Mouse (Mus musculus) liver, embryonic 12.5 days (tissue): ENCODE results near the gene Dlat. TPM values are rescaled to one million over a fixed set of nuclear protein-coding genes. Genes with fewer than 3 reads are reported as not detected.
"Not testable (repeated sequence)": the region's sequence is repeated elsewhere in the genome, so short reads cannot be mapped to it uniquely, and the experiment has no call there.

Experiments
- ATAC-seq: fragments of 200-750 bp; cut with Nextera tagmentation; 2 replicates; pipeline ENCODE4 v1.8.0; 2017; ENCODE audit warnings: moderate number of reproducible peaks, mild to moderate bottlenecking, moderate library complexity
- H3K27ac ChIP-seq: fragments of 300-500 bp; sonication (generic); 2 replicates; pipeline ENCODE4 v1.5.1; 2016; ENCODE audit warnings: mild to moderate bottlenecking
- H3K27me3 ChIP-seq: fragments of 300-500 bp; sonication (generic); replicated peaks from 2 replicates; pipeline ENCODE4 v1.6.1; 2016; ENCODE audit warnings: mild to moderate bottlenecking, moderate library complexity
- H3K36me3 ChIP-seq: fragments of 300-500 bp; sonication (generic); 2 replicates; pipeline ENCODE4 v1.6.1; 2016; ENCODE audit warnings: mild to moderate bottlenecking, moderate library complexity
- H3K4me1 ChIP-seq: fragments of 300-500 bp; sonication (generic); 2 replicates; pipeline ENCODE4 v1.6.1; 2016
- H3K4me2 ChIP-seq: fragments of 300-500 bp; sonication (generic); 2 replicates; pipeline ENCODE4 v1.6.1; 2016; ENCODE audit warnings: mild to moderate bottlenecking, moderate library complexity
- H3K4me3 ChIP-seq: fragments of 300-500 bp; sonication (generic); 2 replicates; pipeline ENCODE4 v1.5.1; 2016; ENCODE audit warnings: mild to moderate bottlenecking, moderate library complexity
- H3K9ac ChIP-seq: fragments of 300-500 bp; sonication (generic); 2 replicates; pipeline ENCODE4 v1.6.1; 2016; ENCODE audit warnings: mild to moderate bottlenecking, moderate library complexity
- H3K9me3 ChIP-seq: fragments of 300-500 bp; sonication (generic); replicated peaks from 2 replicates; pipeline ENCODE4 v1.6.1; 2016; ENCODE audit warnings: mild to moderate bottlenecking, moderate library complexity
- WGBS: fragments of 180-500 bp; shearing (Covaris S2); methylation state at CpG from one replicate; pipeline ENCODE4 v1.1.7; 2016; ENCODE audit not compliant: insufficient replicate concordance; 5-methylcytosine and 5-hydroxymethylcytosine counted together
- polyA plus RNA-seq: library from polyadenylated mRNA; unstranded; fragments of >200 nt; fragmentation: Nextera tagmentation; extraction: Ambion mirVana; gene quantifications from 2 replicates; pipeline ENCODE4 v1.2.1, GENCODE M21; 2016

The Dlat gene
- polyA plus RNA-seq, 1 experiment from 2014 or later, result 47.2 TPM

GRCm38 (mm10) chr9:50650503-50650902 lies 9.1 kb downstream of the Dlat start:
- Histone ChIP-seq H3K9ac (0 out of 2 replicates have a peak overlapping the region, but pooled peaks have one; percentile 1), H3K27ac (peak overlapping the region; percentile 61; the same call in 1 of the 2 replicates), H3K4me2 (peak overlapping the region; percentile 31), H3K27me3 (no peaks in the 10 kb centered on the region), H3K9me3 (no peaks in the 10 kb centered on the region), H3K4me1 (peaks cover 15% of the 10 kb centered on the region), H3K4me3 (no peak overlapping the region), H3K36me3 (peaks cover 91% of the 10 kb centered on the region)
- 60% methylated on average over 10 of the region's 10 CpGs for WGBS
- ATAC-seq, result peak; percentile 90

GRCm38 (mm10) chr9:50646826-50647370 lies 12.7 kb downstream of the Dlat start:
- Histone ChIP-seq H3K9me3 (no peaks in the 10 kb centered on the region), H3K27me3 (no peaks in the 10 kb centered on the region), H3K4me2 (no peak overlapping the region), H3K27ac (no peak overlapping the region), H3K36me3 (peaks cover 90% of the 10 kb centered on the region), H3K4me1 (peaks cover 15% of the 10 kb centered on the region), H3K9ac (no peak overlapping the region), H3K4me3 (no peak overlapping the region)
- 83% methylated on average over 10 of the region's 10 CpGs for WGBS
- ATAC-seq, result no peak

GRCm38 (mm10) chr9:50634270-50634669 lies 25.3 kb downstream of the Dlat start:
- Histone ChIP-seq H3K4me3 (no peak overlapping the region), H3K27me3 (no peaks in the 10 kb centered on the region), H3K9me3 (no peaks in the 10 kb centered on the region), H3K4me1 (peaks cover 7% of the 10 kb centered on the region; the same call in 1 of the 2 replicates), H3K4me2 (no peak overlapping the region), H3K27ac (no peak overlapping the region), H3K9ac (no peak overlapping the region), H3K36me3 (peaks cover 59% of the 10 kb centered on the region)
- ATAC-seq, result no peak
- WGBS, result 85% methylated on average over 11 of the region's 11 CpGs

GRCm38 (mm10) chr9:50633059-50633458 lies 26.5 kb downstream of the Dlat start:
- Histone ChIP-seq H3K27me3 (no peaks in the 10 kb centered on the region), H3K9ac (no peak overlapping the region), H3K9me3 (no peaks in the 10 kb centered on the region), H3K4me3 (no peak overlapping the region), H3K27ac (no peak overlapping the region), H3K4me1 (peaks cover 7% of the 10 kb centered on the region; the same call in 1 of the 2 replicates), H3K36me3 (peaks cover 48% of the 10 kb centered on the region), H3K4me2 (no peak overlapping the region)
- WGBS, result 44% methylated on average over 2 of the region's 2 CpGs
- ATAC-seq, result peak; percentile 44; the same call in 1 of the 2 replicates

DNA sequence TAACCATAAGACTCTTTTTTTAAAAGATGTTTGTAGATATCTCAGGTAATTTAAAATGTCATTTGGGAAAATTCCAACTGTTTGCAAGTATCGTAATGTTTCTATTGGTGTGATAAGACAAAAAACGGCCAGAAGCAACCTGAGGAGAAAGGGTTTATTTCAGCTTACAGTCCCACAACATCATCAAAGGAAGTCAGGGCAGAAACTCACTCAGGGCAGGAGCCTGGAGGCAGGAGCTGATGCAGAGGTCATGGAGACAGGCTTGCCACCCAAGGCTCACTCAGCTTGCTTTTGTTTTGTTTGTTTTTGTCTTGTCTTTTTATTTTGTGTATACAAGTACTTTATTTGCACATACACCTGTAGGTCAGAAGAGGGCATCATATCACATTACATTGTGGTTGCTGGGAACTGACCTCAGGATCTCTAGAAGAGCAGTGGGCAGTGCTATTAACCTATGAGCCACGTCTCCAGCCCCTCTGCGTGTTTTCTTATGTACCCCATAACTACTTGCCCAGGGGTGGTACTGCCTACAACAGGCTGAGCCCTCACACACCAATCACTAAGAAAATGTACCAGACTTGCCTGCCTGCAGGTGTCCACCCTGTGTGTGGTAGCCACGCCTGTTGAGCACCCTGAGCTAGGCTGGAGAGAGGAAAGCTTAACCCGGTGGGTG lies 27.4 kb downstream of the Dlat start:
- peaks cover 7% of the 10 kb centered on the region; the same call in 1 of the 2 replicates for H3K4me1 ChIP-seq
- 65% methylated on average over 6 of the region's 6 CpGs for WGBS
- no peak overlapping the region for H3K4me2 ChIP-seq
- ATAC-seq, result 0 out of 2 replicates have a peak, but pooled peaks have one; percentile 4
- no peaks in the 10 kb centered on the region for H3K9me3 ChIP-seq
- H3K4me3 ChIP-seq, result no peak overlapping the region
- peaks cover 40% of the 10 kb centered on the region for H3K36me3 ChIP-seq
- no peak overlapping the region for H3K9ac ChIP-seq
- H3K27ac ChIP-seq, result no peak overlapping the region
- H3K27me3 ChIP-seq, result no peaks in the 10 kb centered on the region

- not testable (repeated sequence) for H3K4me1 ChIP-seq, H3K4me2 ChIP-seq, H3K27me3 ChIP-seq, H3K9me3 ChIP-seq, H3K27ac ChIP-seq, H3K4me3 ChIP-seq, H3K9ac ChIP-seq, ATAC-seq
- WGBS, result 82% methylated on average over 6 of the region's 8 CpGs
- H3K36me3 ChIP-seq, result peaks cover 31% of the 10 kb centered on the region
Measured at GRCm38 (mm10) chr9:50630903-50631302, 28.7 kb downstream of the Dlat start.

GRCm38 (mm10) chr9:50617794-50618330 lies 41.7 kb downstream of the Dlat start:
- Histone ChIP-seq H3K27ac (no peak overlapping the region), H3K9me3 (no peaks in the 10 kb centered on the region), H3K36me3 (peaks cover 25% of the 10 kb centered on the region), H3K9ac (peak overlapping the region; percentile 93; the same call in 1 of the 2 replicates), H3K4me1 (peaks cover 20% of the 10 kb centered on the region), H3K27me3 (no peaks in the 10 kb centered on the region), H3K4me2 (peak overlapping the region; percentile 84), H3K4me3 (peak overlapping the region; percentile 98)
- no peak for ATAC-seq
- 52% methylated on average over 9 of the region's 9 CpGs for WGBS

GRCm38 (mm10) chr9:50616766-50617603 lies 42.6 kb downstream of the Dlat start, which contains the start of the genes Pih1d2 and Nkapd1:
TSS of gene Pih1d2 (plus strand) at chr9:50617321.
TSS of gene Nkapd1 (minus strand) at chr9:50617464.
- peak within 1 kb of the TSS; percentile 93 for H3K9ac ChIP-seq
- H3K4me2 ChIP-seq, result peak within 1 kb of the TSS; percentile 84
- peak within 1 kb of the TSS; percentile 94 for H3K27ac ChIP-seq
- H3K36me3 ChIP-seq, result peaks cover 34% of the 10 kb centered on the region
- H3K4me3 ChIP-seq, result peak within 1 kb of the TSS; percentile 98
- ATAC-seq, result peak; percentile 91
- H3K4me1 ChIP-seq, result peaks cover 20% of the 10 kb centered on the region
- under 1% methylated on average over 81 of the region's 81 CpGs for WGBS
- no peaks in the 10 kb centered on the region for H3K9me3 ChIP-seq
- H3K27me3 ChIP-seq, result no peaks in the 10 kb centered on the region

DNA sequence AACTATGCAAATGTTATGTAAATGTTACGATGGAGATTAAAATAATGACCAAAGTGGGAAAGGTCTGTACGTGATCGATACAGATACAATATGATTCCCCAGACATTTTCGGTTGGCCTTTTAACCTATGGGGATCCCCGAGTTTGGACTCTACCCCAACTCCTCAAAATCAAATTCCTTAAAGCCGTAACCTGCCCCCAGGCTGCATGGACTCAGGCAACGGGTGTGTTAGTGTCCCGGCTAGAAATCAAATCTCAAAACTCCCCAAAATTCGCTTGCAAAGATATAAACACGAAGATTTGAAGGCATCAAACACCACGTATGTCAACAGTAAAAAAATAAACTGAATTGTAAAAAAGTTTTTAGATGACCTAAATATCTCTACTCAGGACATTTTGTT lies 43.4 kb downstream of the Dlat start:
- H3K4me2 ChIP-seq, result peak overlapping the region; percentile 84
- peak overlapping the region; percentile 94 for H3K27ac ChIP-seq
- H3K36me3 ChIP-seq, result peaks cover 41% of the 10 kb centered on the region
- no peak for ATAC-seq
- peaks cover 20% of the 10 kb centered on the region for H3K4me1 ChIP-seq
- H3K4me3 ChIP-seq, result peak overlapping the region; percentile 98
- H3K9ac ChIP-seq, result peak overlapping the region; percentile 93
- no peaks in the 10 kb centered on the region for H3K27me3 ChIP-seq
- H3K9me3 ChIP-seq, result no peaks in the 10 kb centered on the region
- 28% methylated on average over 11 of the region's 11 CpGs for WGBS

- Histone ChIP-seq H3K36me3 (peaks cover 81% of the 10 kb centered on the region), H3K4me3 (no peak overlapping the region), H3K9me3 (no peaks in the 10 kb centered on the region), H3K4me2 (no peak overlapping the region), H3K4me1 (peaks cover 16% of the 10 kb centered on the region), H3K9ac (no peak overlapping the region), H3K27ac (no peak overlapping the region), H3K27me3 (no peaks in the 10 kb centered on the region)
- 80% methylated on average over 4 of the region's 4 CpGs for WGBS
- ATAC-seq, result no peak
Measured at GRCm38 (mm10) chr9:50612115-50612514, 47.5 kb downstream of the Dlat start.

GRCm38 (mm10) chr9:50604338-50604737 lies 55.2 kb downstream of the Dlat start:
- Histone ChIP-seq H3K4me2 (peak overlapping the region; percentile 76), H3K27ac (peak overlapping the region; percentile 88), H3K9ac (peak overlapping the region; percentile 84), H3K36me3 (peaks cover 62% of the 10 kb centered on the region), H3K27me3 (no peaks in the 10 kb centered on the region), H3K4me3 (peak overlapping the region; percentile 77), H3K4me1 (peaks cover 48% of the 10 kb centered on the region), H3K9me3 (no peaks in the 10 kb centered on the region)
- ATAC-seq, result no peak; the same call in 1 of the 2 replicates
- under 1% methylated on average over 6 of the region's 6 CpGs for WGBS
